ENCODE assay signal across 12 mouse cellular contexts in genomic region chr2:106789694-106790328, GRCm38 (mm10).
DNase-seq lines count a peak whose midpoint lies in the region; ATAC-seq and TF ChIP-seq lines count a peak whose summit lies in the region.
"Had no signal": no experiment of that assay in that cellular context is flagged by ENCODE, and none has a peak within 500 bp of the region (broad histone marks: within the 10 kb centered on the region; RNA-seq: fewer than 3 reads in every experiment).

No protein-coding gene starts in this region.

- ATAC-seq in kidney, embryonic 15.5 days (replicated peaks; ENCODE audit: low FRiP score): peak; percentile 88
- ATAC-seq in embryonic facial prominence, embryonic 12.5 days (ENCODE audit: insufficient number of reproducible peaks, insufficient read depth, low FRiP score, low TSS enrichment): peak; percentile 66; the same call in 1 of the 2 replicates
- peak; percentile 78 for ATAC-seq in lung, embryonic 16.5 days (ENCODE audit: low read depth)

- peaks cover 42% of the 10 kb centered on the region for H3K4me1 ChIP-seq in kidney, embryonic 15.5 days
- H3K4me1 ChIP-seq in embryonic facial prominence, embryonic 12.5 days: peaks cover 31% of the 10 kb centered on the region
- H3K4me1 ChIP-seq in lung, embryonic 16.5 days (replicated peaks; ENCODE audit: control insufficient read depth, insufficient read depth, low read length): peaks cover 17% of the 10 kb centered on the region

- no peak for TF ChIP-seq POLR2A in brain, embryonic 14.5 days (IDR thresholded peaks at IDR 0.05; ENCODE audit: borderline replicate concordance, extremely low read depth, insufficient read depth, insufficient read length, poor library complexity, severe bottlenecking)

- WGBS in kidney, embryonic 15.5 days: 8% methylated on average over 5 of the region's 5 CpGs
- WGBS in embryonic facial prominence, embryonic 12.5 days: 27% methylated on average over 5 of the region's 5 CpGs
- 27% methylated on average over 5 of the region's 5 CpGs for WGBS in lung, embryonic 16.5 days

- H3K4me2 ChIP-seq in kidney, embryonic 15.5 days: peak overlapping the region; percentile 37
- H3K4me2 ChIP-seq in embryonic facial prominence, embryonic 12.5 days (replicated peaks): 0 out of 2 replicates have a peak overlapping the region, but pooled peaks have one; percentile 16
- H3K4me2 ChIP-seq in lung, embryonic 16.5 days (ENCODE audit: low read depth, low read length): no peak overlapping the region

- H3K4me3 ChIP-seq in kidney, embryonic 15.5 days (replicated peaks): no peak overlapping the region
- H3K4me3 ChIP-seq in embryonic facial prominence, embryonic 12.5 days: no peak overlapping the region
- no peak overlapping the region for H3K4me3 ChIP-seq in lung, embryonic 16.5 days (ENCODE audit: low read length)
- H3K4me3 ChIP-seq: midbrain, embryonic 10.5 days had no signal

- H3K9ac ChIP-seq in kidney, embryonic 15.5 days: no peak overlapping the region
- no peak overlapping the region for H3K9ac ChIP-seq in embryonic facial prominence, embryonic 12.5 days
- H3K9ac ChIP-seq in lung, embryonic 16.5 days (ENCODE audit: low read length): no peak overlapping the region

- no peaks in the 10 kb centered on the region for H3K9me3 ChIP-seq in kidney, embryonic 15.5 days (replicated peaks)
- H3K9me3 ChIP-seq in embryonic facial prominence, embryonic 12.5 days: no peaks in the 10 kb centered on the region
- H3K9me3 ChIP-seq in lung, embryonic 16.5 days (ENCODE audit: control insufficient read depth, low read length): no peaks in the 10 kb centered on the region
- H3K9me3 ChIP-seq: midbrain, embryonic 10.5 days had no signal

- intact Hi-C loops in left cerebral cortex, postnatal 14 days (cut with DNase I): no loop called here
- intact Hi-C loops in left cerebral cortex, postnatal 4 days (cut with DNase I): loop anchor here (10.0 kb wide), 1 partner anchor 95 kb away; the partner anchor contains the start of gene Mpped2

- peak overlapping the region; percentile 95 for H3K27ac ChIP-seq in kidney, embryonic 15.5 days
- H3K27ac ChIP-seq in embryonic facial prominence, embryonic 12.5 days: peak overlapping the region; percentile 85
- H3K27ac ChIP-seq in lung, embryonic 16.5 days (ENCODE audit: low read length): peak overlapping the region; percentile 53; the same call in 1 of the 2 replicates
- H3K27ac ChIP-seq: midbrain, embryonic 10.5 days had no signal

- H3K27me3 ChIP-seq in kidney, embryonic 15.5 days: no peaks in the 10 kb centered on the region
- no peaks in the 10 kb centered on the region for H3K27me3 ChIP-seq in embryonic facial prominence, embryonic 12.5 days
- H3K27me3 ChIP-seq in lung, embryonic 16.5 days (ENCODE audit: control insufficient read depth, insufficient read depth, low read depth, low read length): no peaks in the 10 kb centered on the region

- no peaks in the 10 kb centered on the region for H3K36me3 ChIP-seq in kidney, embryonic 15.5 days
- H3K36me3 ChIP-seq in embryonic facial prominence, embryonic 12.5 days: no peaks in the 10 kb centered on the region
- no peaks in the 10 kb centered on the region for H3K36me3 ChIP-seq in lung, embryonic 16.5 days (ENCODE audit: control insufficient read depth, insufficient read depth, low read length)

- DNase-seq in kidney, adult 8-10 months: no peak
- peak; percentile 41 for DNase-seq in brain, embryonic 14.5 days (ENCODE audit: low read depth)
- no peak for DNase-seq in left cerebral cortex, postnatal 14 days (ENCODE audit: low spot score in 2 of 2)
- DNase-seq in left cerebral cortex, postnatal 4 days: no peak
- DNase-seq: adrenal gland, postnatal 25 days; cerebellum, postnatal 36 days; layer of hippocampus, adult 9-11 months; thymus, adult 2 months had no signal

- no peak for TF ChIP-seq CTCF in brain, embryonic 14.5 days (IDR thresholded peaks at IDR 0.05; ENCODE audit: borderline replicate concordance, extremely low read depth, insufficient read depth, insufficient read length)
